Mouse (Mus musculus) midbrain, embryonic 12.5 days (tissue): ENCODE measurements at regions not wholly inside any gene's neighbourhood (a gene's known extent, or its start where the extent isn't known, plus 50 kb on each side); places are given as distances from the start of the nearest gene placed in this dataset.

Source experiments
- ATAC-seq: fragments of 200-750 bp; cut with Nextera tagmentation; 2 replicates; pipeline ENCODE4 v1.8.0; 2017; ENCODE audit warnings: low read depth, moderate TSS enrichment, moderate library complexity; ENCODE audit not compliant: low FRiP score
- H3K27ac ChIP-seq: fragments of 300-500 bp; sonication (generic); replicated peaks from 2 replicates; pipeline ENCODE4 v1.5.1; 2016; ENCODE audit warnings: mild to moderate bottlenecking
- H3K27me3 ChIP-seq: fragments of 300-500 bp; sonication (generic); 2 replicates; pipeline ENCODE4 v1.6.1; 2016; ENCODE audit warnings: mild to moderate bottlenecking
- H3K36me3 ChIP-seq: fragments of 300-500 bp; sonication (generic); 2 replicates; pipeline ENCODE4 v1.6.1; 2016
- H3K4me1 ChIP-seq: fragments of 300-500 bp; sonication (generic); 2 replicates; pipeline ENCODE4 v1.6.1; 2016
- H3K4me2 ChIP-seq: fragments of 300-500 bp; sonication (generic); replicated peaks from 2 replicates; pipeline ENCODE4 v1.6.1; 2016; ENCODE audit warnings: mild to moderate bottlenecking, moderate library complexity
- H3K4me3 ChIP-seq: fragments of 300-500 bp; sonication (generic); 2 replicates; pipeline ENCODE4 v1.5.1; 2016; ENCODE audit warnings: mild to moderate bottlenecking
- H3K9ac ChIP-seq: fragments of 300-500 bp; sonication (generic); replicated peaks from 2 replicates; pipeline ENCODE4 v1.6.1; 2016; ENCODE audit warnings: mild to moderate bottlenecking, moderate library complexity
- H3K9me3 ChIP-seq: fragments of 300-500 bp; sonication (generic); 2 replicates; pipeline ENCODE4 v1.6.1; 2016; ENCODE audit warnings: mild to moderate bottlenecking
- WGBS: fragments of 180-500 bp; shearing (Covaris S2); methylation state at CpG from one replicate; pipeline ENCODE4 v1.1.7; 2016; 5-methylcytosine and 5-hydroxymethylcytosine counted together

DNA sequence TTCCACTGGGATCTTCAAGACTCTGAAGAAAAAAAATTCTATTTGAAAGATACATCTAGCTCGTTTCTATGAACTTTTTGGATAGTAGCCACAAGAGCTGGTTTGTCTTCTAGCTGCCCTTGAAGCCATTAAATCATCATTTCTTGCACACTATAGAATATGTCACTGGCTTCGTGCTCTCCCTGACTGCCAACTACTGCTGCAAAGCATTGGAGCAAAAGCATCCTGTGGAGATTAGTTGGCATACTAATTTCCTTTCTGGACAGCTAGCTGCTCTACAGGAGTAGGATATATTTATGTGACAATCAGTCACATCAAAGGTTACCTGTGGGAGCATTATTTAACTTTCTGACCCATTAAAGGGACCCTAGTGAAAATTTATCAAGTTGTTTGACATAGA lies 243.1 kb downstream of the Pdgfc start:
- Histone ChIP-seq H3K9me3 (no peaks in the 10 kb centered on the region), H3K27me3 (no peaks in the 10 kb centered on the region), H3K4me3 (no peak overlapping the region), H3K36me3 (no peaks in the 10 kb centered on the region), H3K9ac (no peak overlapping the region), H3K27ac (no peak overlapping the region), H3K4me1 (no peaks in the 10 kb centered on the region), H3K4me2 (no peak overlapping the region)
- WGBS: 75% methylated on average over 2 of the region's 2 CpGs
- no peak for ATAC-seq

DNA sequence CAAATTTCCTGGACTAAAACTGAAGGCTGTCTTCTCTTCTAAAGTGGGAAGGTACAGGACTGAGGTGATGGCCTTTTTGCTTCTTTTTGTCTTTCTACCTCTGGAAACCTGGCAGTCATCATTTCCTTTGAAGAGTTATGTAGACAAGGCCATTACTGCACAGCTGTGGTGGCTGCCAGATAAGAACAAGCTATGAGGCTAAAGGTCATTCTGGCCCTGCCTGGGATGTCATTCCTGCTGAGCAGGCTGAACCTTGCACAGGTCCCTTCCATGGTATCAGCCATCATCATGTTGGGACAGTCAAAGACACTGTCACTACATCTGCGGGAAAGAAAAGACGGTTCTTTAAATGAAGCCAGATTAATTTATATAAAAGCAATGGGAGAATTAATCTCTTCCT lies 253.5 kb downstream of the Pdgfc start:
- no peak for ATAC-seq

GRCm38 (mm10) chr3:81292404-81292803 lies 256.2 kb downstream of the Pdgfc start:
- Histone ChIP-seq H3K27me3 (no peaks in the 10 kb centered on the region), H3K4me2 (no peak overlapping the region), H3K4me1 (no peaks in the 10 kb centered on the region), H3K27ac (no peak overlapping the region), H3K36me3 (no peaks in the 10 kb centered on the region), H3K9ac (no peak overlapping the region), H3K4me3 (no peak overlapping the region), H3K9me3 (no peaks in the 10 kb centered on the region)
- 56% methylated on average over 2 of the region's 2 CpGs for WGBS
- ATAC-seq: no peak

More for the DNA sequence above, 253.5 kb downstream of the Pdgfc start:
- no peaks in the 10 kb centered on the region for H3K9me3 ChIP-seq
- no peak overlapping the region for H3K4me2 ChIP-seq
- H3K4me1 ChIP-seq: no peaks in the 10 kb centered on the region
- H3K9ac ChIP-seq: no peak overlapping the region
- H3K4me3 ChIP-seq: no peak overlapping the region
- 92% methylated on average over 2 of the region's 2 CpGs for WGBS
- H3K36me3 ChIP-seq: no peaks in the 10 kb centered on the region
- no peaks in the 10 kb centered on the region for H3K27me3 ChIP-seq
- H3K27ac ChIP-seq: no peak overlapping the region

- no peak overlapping the region for H3K9ac ChIP-seq
- 83% methylated on average over 3 of the region's 3 CpGs for WGBS
- no peak overlapping the region for H3K4me2 ChIP-seq
- H3K4me3 ChIP-seq: no peak overlapping the region
- H3K4me1 ChIP-seq: no peaks in the 10 kb centered on the region
- H3K27ac ChIP-seq: no peak overlapping the region
- no peaks in the 10 kb centered on the region for H3K27me3 ChIP-seq
- H3K36me3 ChIP-seq: no peaks in the 10 kb centered on the region
- no peak for ATAC-seq
- H3K9me3 ChIP-seq: no peaks in the 10 kb centered on the region
Observed at GRCm38 (mm10) chr3:81293186-81293819, 257.1 kb downstream of the Pdgfc start.

- Histone ChIP-seq H3K36me3 (no peaks in the 10 kb centered on the region), H3K27ac (no peak overlapping the region), H3K27me3 (no peaks in the 10 kb centered on the region), H3K4me1 (no peaks in the 10 kb centered on the region), H3K4me2 (no peak overlapping the region), H3K9me3 (no peaks in the 10 kb centered on the region), H3K9ac (no peak overlapping the region), H3K4me3 (no peak overlapping the region)
- 78% methylated on average over 5 of the region's 5 CpGs for WGBS
- ATAC-seq: no peak
Observed at GRCm38 (mm10) chr3:81304017-81304791, 268.0 kb downstream of the Pdgfc start.

GRCm38 (mm10) chr3:81305412-81306165 lies 269.4 kb downstream of the Pdgfc start:
- Histone ChIP-seq H3K36me3 (no peaks in the 10 kb centered on the region), H3K9ac (no peak overlapping the region), H3K4me2 (no peak overlapping the region), H3K27me3 (no peaks in the 10 kb centered on the region), H3K4me1 (no peaks in the 10 kb centered on the region), H3K27ac (no peak overlapping the region), H3K4me3 (no peak overlapping the region), H3K9me3 (no peaks in the 10 kb centered on the region)
- no peak for ATAC-seq
- WGBS: 81% methylated on average over 10 of the region's 10 CpGs

DNA sequence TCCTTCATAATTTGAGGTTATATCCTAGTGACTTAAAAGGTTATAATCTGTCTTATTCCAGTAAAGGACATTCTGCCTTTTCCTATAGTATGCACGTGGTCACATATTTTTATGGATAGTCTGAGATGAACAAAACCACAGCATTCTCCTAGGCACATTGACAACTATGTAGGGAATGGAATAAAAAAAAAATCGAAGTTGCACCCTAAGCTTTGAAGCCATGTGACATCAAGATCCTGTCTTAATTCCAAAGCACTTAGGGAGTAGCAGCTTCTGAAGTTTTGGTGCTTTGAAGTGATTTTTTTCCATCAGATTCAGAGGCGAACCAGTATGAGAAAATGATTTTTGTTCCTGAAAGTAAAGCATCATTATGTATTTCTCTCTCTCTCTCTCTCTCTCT lies 290.6 kb downstream of the Pdgfc start:
- no peaks in the 10 kb centered on the region for H3K36me3 ChIP-seq
- no peaks in the 10 kb centered on the region for H3K27me3 ChIP-seq
- ATAC-seq: no peak
- no peaks in the 10 kb centered on the region for H3K4me1 ChIP-seq
- no peaks in the 10 kb centered on the region for H3K9me3 ChIP-seq
- H3K9ac ChIP-seq: no peak overlapping the region
- H3K27ac ChIP-seq: no peak overlapping the region
- H3K4me3 ChIP-seq: no peak overlapping the region
- 77% methylated on average over 3 of the region's 3 CpGs for WGBS
- no peak overlapping the region for H3K4me2 ChIP-seq

GRCm38 (mm10) chr3:81351739-81352138 lies 315.5 kb downstream of the Pdgfc start:
- H3K4me1 ChIP-seq: no peaks in the 10 kb centered on the region
- WGBS: 91% methylated on average over 15 of the region's 15 CpGs
- no peaks in the 10 kb centered on the region for H3K27me3 ChIP-seq
- no peak overlapping the region for H3K27ac ChIP-seq
- H3K9me3 ChIP-seq: no peaks in the 10 kb centered on the region
- H3K9ac ChIP-seq: no peak overlapping the region
- no peak overlapping the region for H3K4me3 ChIP-seq
- no peak for ATAC-seq
- no peak overlapping the region for H3K4me2 ChIP-seq
- H3K36me3 ChIP-seq: no peaks in the 10 kb centered on the region

GRCm38 (mm10) chr3:81367918-81368317 lies 331.7 kb downstream of the Pdgfc start:
- Histone ChIP-seq H3K36me3 (no peaks in the 10 kb centered on the region), H3K4me1 (no peaks in the 10 kb centered on the region), H3K9me3 (no peaks in the 10 kb centered on the region), H3K27ac (no peak overlapping the region), H3K4me3 (no peak overlapping the region), H3K9ac (no peak overlapping the region), H3K4me2 (no peak overlapping the region), H3K27me3 (no peaks in the 10 kb centered on the region)
- 93% methylated on average over 2 of the region's 2 CpGs for WGBS
- ATAC-seq: no peak

DNA sequence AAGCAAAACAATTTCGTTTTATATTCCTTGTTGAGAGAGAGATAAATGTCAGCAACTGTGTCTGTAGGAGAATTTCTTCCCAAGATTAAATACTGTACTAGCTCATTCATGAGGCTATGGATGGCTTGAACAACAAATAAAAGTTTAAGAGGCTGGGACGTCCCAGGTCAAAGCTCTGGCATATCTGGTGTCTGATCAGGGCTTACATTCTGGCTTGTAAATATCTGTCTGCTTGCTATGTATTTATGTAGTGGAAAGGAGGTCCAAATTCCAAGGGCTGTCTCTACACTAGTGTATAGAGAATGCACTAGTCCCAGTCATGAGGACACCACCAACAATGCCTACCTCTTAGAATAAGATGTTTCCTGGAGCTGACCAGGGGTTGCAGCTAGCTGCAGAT lies 332.4 kb downstream of the Pdgfc start:
- WGBS: 76% methylated on average over 2 of the region's 2 CpGs
- H3K36me3 ChIP-seq: no peaks in the 10 kb centered on the region
- H3K9me3 ChIP-seq: no peaks in the 10 kb centered on the region
- no peak overlapping the region for H3K9ac ChIP-seq
- ATAC-seq: no peak
- no peaks in the 10 kb centered on the region for H3K27me3 ChIP-seq
- no peaks in the 10 kb centered on the region for H3K4me1 ChIP-seq
- H3K27ac ChIP-seq: no peak overlapping the region
- H3K4me3 ChIP-seq: no peak overlapping the region
- no peak overlapping the region for H3K4me2 ChIP-seq

DNA sequence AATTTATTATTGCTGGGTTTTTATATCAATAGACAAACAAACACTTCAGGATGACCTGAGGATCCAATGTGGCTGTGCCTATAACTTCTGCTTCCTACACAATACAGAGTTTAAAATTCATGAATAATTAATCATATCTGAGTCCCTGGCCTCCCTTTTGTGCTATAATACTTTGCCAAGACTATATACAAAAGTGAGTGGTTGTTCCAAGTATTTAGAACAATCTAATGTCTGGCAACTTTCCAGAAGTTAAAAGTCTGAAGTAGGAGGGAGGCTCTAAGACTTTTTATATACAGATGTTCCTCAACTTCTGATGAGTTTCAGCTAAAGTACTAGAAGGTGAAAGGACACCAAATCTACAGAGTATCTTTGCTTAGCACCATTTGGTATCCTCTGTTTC lies 333.5 kb downstream of the Pdgfc start:
- ATAC-seq: no peak
- Histone ChIP-seq H3K27ac (no peak overlapping the region), H3K9ac (no peak overlapping the region), H3K9me3 (no peaks in the 10 kb centered on the region), H3K4me1 (no peaks in the 10 kb centered on the region), H3K4me2 (no peak overlapping the region), H3K4me3 (no peak overlapping the region), H3K36me3 (no peaks in the 10 kb centered on the region), H3K27me3 (no peaks in the 10 kb centered on the region)

GRCm38 (mm10) chr3:81375990-81376389 lies 339.8 kb downstream of the Pdgfc start:
- no peaks in the 10 kb centered on the region for H3K4me1 ChIP-seq
- no peaks in the 10 kb centered on the region for H3K36me3 ChIP-seq
- no peak overlapping the region for H3K4me2 ChIP-seq
- H3K27ac ChIP-seq: no peak overlapping the region
- H3K9me3 ChIP-seq: no peaks in the 10 kb centered on the region
- no peak for ATAC-seq
- WGBS: 87% methylated on average over 2 of the region's 2 CpGs
- H3K4me3 ChIP-seq: no peak overlapping the region
- no peaks in the 10 kb centered on the region for H3K27me3 ChIP-seq
- H3K9ac ChIP-seq: no peak overlapping the region
